In genomic region chr11:60418473-60418803, GRCm38 (mm10) we compare ENCODE assay signal across 8 mouse cellular contexts. TPM values are rescaled to one million over a fixed set of nuclear protein-coding genes. Genes with fewer than 3 reads are reported as not detected.
DNase-seq lines count a peak whose midpoint lies in the region; ATAC-seq and TF ChIP-seq lines count a peak whose summit lies in the region.

No protein-coding gene starts in this region.

- H3K9ac ChIP-seq in forebrain, embryonic 12.5 days, result peak overlapping the region; percentile 93
- H3K9ac ChIP-seq in midbrain, embryonic 11.5 days (ENCODE audit: low read length), result peak overlapping the region; percentile 80

- peaks cover 38% of the 10 kb centered on the region for H3K36me3 ChIP-seq in E14TG2a.4 (ENCODE audit: insufficient read depth, low read length)
- H3K36me3 ChIP-seq in forebrain, embryonic 12.5 days (replicated peaks), result no peaks in the 10 kb centered on the region
- no peaks in the 10 kb centered on the region for H3K36me3 ChIP-seq in midbrain, embryonic 11.5 days (ENCODE audit: control insufficient read depth, insufficient read depth, low read length)

- H3K4me2 ChIP-seq in forebrain, embryonic 12.5 days, result peak overlapping the region; percentile 88
- peak overlapping the region; percentile 61 for H3K4me2 ChIP-seq in midbrain, embryonic 11.5 days

- no peak overlapping the region for H3K27ac ChIP-seq in forebrain, embryonic 12.5 days
- no peak overlapping the region for H3K27ac ChIP-seq in midbrain, embryonic 11.5 days (ENCODE audit: low read depth, low read length)

- peak overlapping the region; percentile 96 for H3K4me3 ChIP-seq in E14TG2a.4 (replicated peaks; ENCODE audit: low read length)
- H3K4me3 ChIP-seq in forebrain, embryonic 12.5 days (replicated peaks), result peak overlapping the region; percentile 88
- peak overlapping the region; percentile 56 for H3K4me3 ChIP-seq in midbrain, embryonic 11.5 days (ENCODE audit: low read depth, low read length)

- WGBS in forebrain, embryonic 12.5 days, result 27% methylated on average over 6 of the region's 6 CpGs
- WGBS in midbrain, embryonic 11.5 days, result 30% methylated on average over 6 of the region's 6 CpGs

- peaks cover 66% of the 10 kb centered on the region for H3K4me1 ChIP-seq in E14TG2a.4 (replicated peaks; ENCODE audit: low read depth, low read length)
- H3K4me1 ChIP-seq in forebrain, embryonic 12.5 days, result peaks cover 37% of the 10 kb centered on the region
- H3K4me1 ChIP-seq in midbrain, embryonic 11.5 days (ENCODE audit: control insufficient read depth, insufficient read depth, low read length), result peaks cover 14% of the 10 kb centered on the region

- H3K9me3 ChIP-seq in E14TG2a.4 (ENCODE audit: low read length), result no peaks in the 10 kb centered on the region
- no peaks in the 10 kb centered on the region for H3K9me3 ChIP-seq in forebrain, embryonic 12.5 days
- no peaks in the 10 kb centered on the region for H3K9me3 ChIP-seq in midbrain, embryonic 11.5 days (ENCODE audit: control insufficient read depth, low read length)

- DNase-seq in CD4-positive, CD25-positive, alpha-beta regulatory T cell, adult 2 months (ENCODE audit: low read depth, low spot score), result peak; percentile 48
- peak; percentile 22 for DNase-seq in kidney, adult 9 months
- peak; percentile 83 for DNase-seq in midbrain, embryonic 11.5 days (ENCODE audit: low spot score, missing footprints)
- DNase-seq in thymus, postnatal 14 days, result peak; percentile 38
- no peak for DNase-seq in ovary, adult 18-20 months (ENCODE audit: low spot score)

- no peaks in the 10 kb centered on the region for H3K27me3 ChIP-seq in E14TG2a.4 (ENCODE audit: insufficient read depth, low read length)
- H3K27me3 ChIP-seq in forebrain, embryonic 12.5 days, result no peaks in the 10 kb centered on the region
- H3K27me3 ChIP-seq in midbrain, embryonic 11.5 days (ENCODE audit: control insufficient read depth, insufficient read depth, low read length), result no peaks in the 10 kb centered on the region

- no peak for TF ChIP-seq CTCF in E14TG2a.4 (conservative IDR thresholded peaks at IDR 0.05; ENCODE audit: low read length)

- no peak for ATAC-seq in CD4-positive, CD25-positive, alpha-beta regulatory T cell, adult 4 months
- ATAC-seq in forebrain, embryonic 12.5 days (ENCODE audit: low FRiP score), result no peak
- no peak for ATAC-seq in midbrain, embryonic 11.5 days (ENCODE audit: low FRiP score)

RNA-seq across cellular contexts. Expression of gene Atpaf2, which starts 0.2 kb away (rescaled TPM):
- polyA plus RNA-seq in CD4-positive, CD25-positive, alpha-beta regulatory T cell, adult 4 months (2017; shearing (Covaris generic)), result 10 to 100 TPM; 40.4 to 43.5 TPM
- 39.7 and 41.7 TPM in 2 replicates for polyA plus RNA-seq in forebrain, embryonic 12.5 days (2016; fragmentation: Nextera tagmentation; extraction: Ambion mirVana)
- 39.9 and 40.5 TPM in 2 replicates for polyA plus RNA-seq in midbrain, embryonic 11.5 days (2014; fragmentation: Nextera tagmentation; extraction: Ambion mirVana)

RNA-seq across cellular contexts. Expression of gene Gid4, which starts 1.5 kb away (rescaled TPM):
- polyA plus RNA-seq in CD4-positive, CD25-positive, alpha-beta regulatory T cell, adult 4 months (2017; shearing (Covaris generic)), result 10 to 100 TPM; 13.6 to 16.8 TPM
- 32.8 and 34.3 TPM in 2 replicates for polyA plus RNA-seq in forebrain, embryonic 12.5 days (2016; fragmentation: Nextera tagmentation; extraction: Ambion mirVana)
- 32.3 and 33.1 TPM in 2 replicates for polyA plus RNA-seq in midbrain, embryonic 11.5 days (2014; fragmentation: Nextera tagmentation; extraction: Ambion mirVana)

RNA-seq across cellular contexts. Expression of gene Drg2, which starts 36.0 kb away (rescaled TPM):
- 10 to 100 TPM; 51.7 to 64.6 TPM for polyA plus RNA-seq in CD4-positive, CD25-positive, alpha-beta regulatory T cell, adult 4 months (2017; shearing (Covaris generic))
- polyA plus RNA-seq in forebrain, embryonic 12.5 days (2016; fragmentation: Nextera tagmentation; extraction: Ambion mirVana), result 99.7 and 101 TPM in 2 replicates
- 112 and 125 TPM in 2 replicates for polyA plus RNA-seq in midbrain, embryonic 11.5 days (2014; fragmentation: Nextera tagmentation; extraction: Ambion mirVana)

RNA-seq across cellular contexts. Expression of gene Myo15, which starts 50.7 kb away (rescaled TPM):
- polyA plus RNA-seq in CD4-positive, CD25-positive, alpha-beta regulatory T cell, adult 4 months (2017; shearing (Covaris generic)), result not detected
- 0.05 and 0.15 TPM in 2 replicates for polyA plus RNA-seq in forebrain, embryonic 12.5 days (2016; fragmentation: Nextera tagmentation; extraction: Ambion mirVana)
- 0.01 and 0.04 TPM in 2 replicates for polyA plus RNA-seq in midbrain, embryonic 11.5 days (2014; fragmentation: Nextera tagmentation; extraction: Ambion mirVana)
